Mouse (Mus musculus): ENCODE results near the gene Btbd16. TPM values are rescaled to one million over a fixed set of nuclear protein-coding genes. Genes with fewer than 3 reads are reported as not detected.
A peak's percentile ranks its signal among the peaks of the same experiment; 100 is the strongest.

Gene Btbd16
- total and polyA plus RNA-seq, 3 experiments: 0.05 TPM; not detected in 2

- Histone ChIP-seq H3K4me1 (ENCODE audit: insufficient read depth, low read depth, low read length) (no peaks in the 10 kb centered on the region), H3K9me3 (replicated peaks) (peaks cover 53% of the 10 kb centered on the region), H3K4me3 (ENCODE audit: low read depth, low read length) (peak within 1 kb of the TSS; percentile 9; the same call in 1 of the 2 replicates), H3K36me3 (replicated peaks) (no peaks in the 10 kb centered on the region), H3K27me3 (ENCODE audit: insufficient read depth, low read length) (no peaks in the 10 kb centered on the region)
- DNase-seq (ENCODE audit: low spot score) (no peak), ATAC-seq (ENCODE audit: extremely low read depth, insufficient number of reproducible peaks, low FRiP score, poor library complexity, severe bottlenecking) (no peak)
- TF ChIP-seq CTCF (IDR thresholded peaks at IDR 0.05; ENCODE audit: low read depth, low read length): no peak
- no peak for TF ChIP-seq TAL1 (conservative IDR thresholded peaks at IDR 0.05; ENCODE audit: low read depth, low read length)
- no peak for TF ChIP-seq GATA1 (IDR thresholded peaks at IDR 0.05; ENCODE audit: borderline replicate concordance, low read length)
- TF ChIP-seq POLR2AphosphoS5 (IDR thresholded peaks at IDR 0.05; ENCODE audit: insufficient replicate concordance, low read depth, low read length): no peak
- no peak for TF ChIP-seq GATA2 (IDR thresholded peaks at IDR 0.05; ENCODE audit: borderline replicate concordance, low read depth, low read length)
Measured at GRCm38 (mm10) chr7:130865613-130866591, 92.0 kb downstream of the Btbd16 start, which contains the start of gene Plekha1. TSS of gene Plekha1 (plus strand) at chr7:130865756.

- Histone ChIP-seq H3K36me3 (replicated peaks) (no peaks in the 10 kb centered on the region), H3K27me3 (ENCODE audit: insufficient read depth, low read length) (no peaks in the 10 kb centered on the region), H3K4me1 (ENCODE audit: insufficient read depth, low read depth, low read length) (no peaks in the 10 kb centered on the region), H3K4me3 (ENCODE audit: low read depth, low read length) (no peak overlapping the region), H3K9me3 (replicated peaks) (peaks cover 47% of the 10 kb centered on the region)
- TF ChIP-seq GATA2 (IDR thresholded peaks at IDR 0.05; ENCODE audit: borderline replicate concordance, low read depth, low read length): no peak
- no peak for TF ChIP-seq TAL1 (conservative IDR thresholded peaks at IDR 0.05; ENCODE audit: low read depth, low read length)
- no peak for TF ChIP-seq CTCF (IDR thresholded peaks at IDR 0.05; ENCODE audit: low read depth, low read length)
- TF ChIP-seq GATA1 (IDR thresholded peaks at IDR 0.05; ENCODE audit: borderline replicate concordance, low read length): no peak
- no peak for TF ChIP-seq POLR2AphosphoS5 (IDR thresholded peaks at IDR 0.05; ENCODE audit: insufficient replicate concordance, low read depth, low read length)
- DNase-seq (ENCODE audit: low spot score): no peak
- no peak for ATAC-seq (ENCODE audit: extremely low read depth, insufficient number of reproducible peaks, low FRiP score, poor library complexity, severe bottlenecking)
Measured at GRCm38 (mm10) chr7:130866640-130867039, 92.8 kb downstream of the Btbd16 start.

GRCm38 (mm10) chr7:130867256-130867655, 93.4 kb downstream of the Btbd16 start:
- Histone ChIP-seq H3K27me3 (ENCODE audit: insufficient read depth, low read length) (no peaks in the 10 kb centered on the region), H3K36me3 (replicated peaks) (no peaks in the 10 kb centered on the region), H3K9me3 (replicated peaks) (peaks cover 42% of the 10 kb centered on the region), H3K4me1 (ENCODE audit: insufficient read depth, low read depth, low read length) (no peaks in the 10 kb centered on the region), H3K4me3 (ENCODE audit: low read depth, low read length) (no peak overlapping the region)
- TF ChIP-seq TAL1 (conservative IDR thresholded peaks at IDR 0.05; ENCODE audit: low read depth, low read length) (no peak), CTCF (IDR thresholded peaks at IDR 0.05; ENCODE audit: low read depth, low read length) (no peak), GATA1 (IDR thresholded peaks at IDR 0.05; ENCODE audit: borderline replicate concordance, low read length) (no peak), GATA2 (IDR thresholded peaks at IDR 0.05; ENCODE audit: borderline replicate concordance, low read depth, low read length) (no peak), POLR2AphosphoS5 (IDR thresholded peaks at IDR 0.05; ENCODE audit: insufficient replicate concordance, low read depth, low read length) (no peak)
- DNase-seq (ENCODE audit: low spot score) (no peak), ATAC-seq (ENCODE audit: extremely low read depth, insufficient number of reproducible peaks, low FRiP score, poor library complexity, severe bottlenecking) (no peak)

Other genes starting within 250 kb of the Btbd16 start
- 75.3 and 77.9 TPM in 2 replicates for gene Nsmce4a, start 201.0 kb upstream of the Btbd16 start, total RNA-seq (2014; fragmentation: Nextera tagmentation)
- gene Nsmce4a, start 201.0 kb upstream of the Btbd16 start, total RNA-seq (2017): 149 and 167 TPM in 2 replicates
- 103 and 120 TPM in 2 replicates for gene Nsmce4a, start 201.0 kb upstream of the Btbd16 start, polyA plus RNA-seq (2012)
- gene Tacc2, start 196.6 kb upstream of the Btbd16 start, total RNA-seq (2014; fragmentation: Nextera tagmentation): not detected in 2 replicates
- 0.23 and 0.38 TPM in 2 replicates for gene Tacc2, start 196.6 kb upstream of the Btbd16 start, total RNA-seq (2017)
- gene Tacc2, start 196.6 kb upstream of the Btbd16 start, polyA plus RNA-seq (2012): not detected in 2 replicates
- gene Plekha1, start 91.7 kb downstream of the Btbd16 start, total RNA-seq (2014; fragmentation: Nextera tagmentation): not detected in 2 replicates
- gene Plekha1, start 91.7 kb downstream of the Btbd16 start, total RNA-seq (2017): 0.22 and 0.29 TPM in 2 replicates
- not detected in 2 replicates for gene Plekha1, start 91.7 kb downstream of the Btbd16 start, polyA plus RNA-seq (2012)
- gene Htra1, start 162.0 kb downstream of the Btbd16 start, total RNA-seq (2014; fragmentation: Nextera tagmentation): not detected in 2 replicates
- not detected in 2 replicates for gene Htra1, start 162.0 kb downstream of the Btbd16 start, total RNA-seq (2017)
- not detected in 2 replicates for gene Htra1, start 162.0 kb downstream of the Btbd16 start, polyA plus RNA-seq (2012)